Mouse (Mus musculus) ES-E14 (cell line): Measurements from ENCODE around the gene Sgsh.

Experiments used
- HCFC1 ChIP-seq: IDR thresholded peaks from 2 replicates; pipeline ENCODE4 v1.6.1; 2012; ENCODE audit warnings: low read length, inconsistent platforms, borderline replicate concordance; ENCODE audit not compliant: insufficient read depth
- ZNF384 ChIP-seq: IDR thresholded peaks from 2 replicates; pipeline ENCODE4 v1.6.1; 2012; ENCODE audit warnings: low read depth, low read length, inconsistent platforms

- TF ChIP-seq HCFC1: no peak
- no peak for TF ChIP-seq ZNF384
Measured at GRCm38 (mm10) chr11:119344865-119345264, 10.5 kb downstream of the Sgsh start.
